Mouse (Mus musculus): Measurements from ENCODE around the gene Rin2.

GRCm38 (mm10) chr2:145753973-145754372 lies 79.0 kb downstream of the Rin2 start:
- TF ChIP-seq CTCF (conservative IDR thresholded peaks at IDR 0.05 in 1 of 2, IDR thresholded peaks at IDR 0.05 in 1 of 2; ENCODE audit: low read depth in 2 of 2, low read length in 2 of 2) (no peak), POLR2AphosphoS2 (IDR thresholded peaks at IDR 0.05; ENCODE audit: low read depth, low read length) (no peak), SMC3 (IDR thresholded peaks at IDR 0.05; ENCODE audit: low read depth, low read length) (no peak), TCF12 (IDR thresholded peaks at IDR 0.05; ENCODE audit: low read depth, low read length) (no peak), E2F4 (IDR thresholded peaks at IDR 0.05; ENCODE audit: insufficient replicate concordance, low read depth, low read length) (no peak), EP300 (IDR thresholded peaks at IDR 0.05; ENCODE audit: low read length) (no peak), ZMIZ1 (IDR thresholded peaks at IDR 0.05; ENCODE audit: low read depth, low read length) (no peak), KAT2A (IDR thresholded peaks at IDR 0.05; ENCODE audit: insufficient replicate concordance, low read length) (no peak), RCOR1 (conservative IDR thresholded peaks at IDR 0.05; ENCODE audit: low read depth, low read length) (no peak), ZNF384 (IDR thresholded peaks at IDR 0.05; ENCODE audit: low read depth, low read length) (no peak), JUN (IDR thresholded peaks at IDR 0.05; ENCODE audit: insufficient read depth, low read depth, low read length) (no peak), USF1 (IDR thresholded peaks at IDR 0.05; ENCODE audit: low read depth, low read length) (no peak)
